Mouse (Mus musculus) bone marrow, adult 2 months (tissue): ENCODE results near the gene Srf.

Experiments
- CTCF ChIP-seq: fragments of 200-500 bp; IDR thresholded peaks from 2 replicates; pipeline ENCODE4 v1.5.1; 2011; ENCODE audit warnings: low read length, control low read depth; ENCODE audit not compliant: control insufficient read depth, insufficient read depth
- POLR2A ChIP-seq: fragments of 200-500 bp; IDR thresholded peaks from 2 replicates; pipeline ENCODE4 v1.6.1; 2011; ENCODE audit warnings: low read depth, mild to moderate bottlenecking, control low read depth, low read length, borderline replicate concordance; ENCODE audit not compliant: control insufficient read depth

DNA sequence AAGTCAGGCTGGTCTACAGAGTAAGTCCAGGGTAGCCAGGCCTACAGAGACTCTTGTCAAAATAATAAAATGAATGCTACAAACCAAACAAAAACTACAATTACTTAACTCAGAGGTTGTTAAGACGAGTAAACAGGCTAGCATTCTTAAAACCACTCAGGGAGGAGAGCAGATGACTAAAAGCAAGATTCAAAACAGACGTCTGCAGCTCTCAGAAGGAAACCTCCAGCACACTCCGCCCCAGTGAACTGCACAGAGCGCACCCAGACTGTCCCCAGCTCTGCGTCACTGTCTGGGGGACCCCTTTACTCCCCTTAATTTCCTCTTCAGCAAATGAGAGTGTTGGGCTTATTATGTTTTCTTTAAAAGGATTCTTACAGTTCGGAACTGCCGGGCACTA, 3.8 kb downstream of the Srf start:
- no peak for TF ChIP-seq CTCF
- TF ChIP-seq POLR2A = no peak
